Mouse (Mus musculus) ZHBTc4 (cell line): Measurements from ENCODE around the gene Scn10a.

Experiments
- DNase-seq: peaks from one replicate; pipeline ENCODE4 v3.0.0-alpha.2; 2011; ENCODE audit warnings: low read depth, low spot score

Scn10a gene

DNA sequence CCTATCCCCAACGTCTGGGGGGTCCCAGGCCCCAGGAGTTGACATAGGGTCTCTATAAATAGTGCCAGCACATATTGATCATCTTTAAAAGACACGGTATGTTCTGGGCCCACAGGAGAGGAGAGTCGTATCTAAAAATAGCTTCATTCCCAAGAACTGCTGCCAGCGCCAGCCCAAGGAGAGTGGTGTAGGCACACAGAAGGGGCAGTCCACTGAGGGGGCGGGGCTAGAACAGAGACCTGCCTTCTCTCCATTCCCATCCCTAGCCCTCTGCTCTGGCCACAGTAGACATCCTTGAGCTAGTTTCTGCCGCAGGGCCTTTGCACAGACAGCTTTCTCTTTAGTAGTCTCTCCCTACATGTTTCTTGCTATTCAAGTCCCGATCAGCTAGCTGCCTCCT is 144.8 kb downstream of the Scn10a start:
- no peak for DNase-seq

DNA sequence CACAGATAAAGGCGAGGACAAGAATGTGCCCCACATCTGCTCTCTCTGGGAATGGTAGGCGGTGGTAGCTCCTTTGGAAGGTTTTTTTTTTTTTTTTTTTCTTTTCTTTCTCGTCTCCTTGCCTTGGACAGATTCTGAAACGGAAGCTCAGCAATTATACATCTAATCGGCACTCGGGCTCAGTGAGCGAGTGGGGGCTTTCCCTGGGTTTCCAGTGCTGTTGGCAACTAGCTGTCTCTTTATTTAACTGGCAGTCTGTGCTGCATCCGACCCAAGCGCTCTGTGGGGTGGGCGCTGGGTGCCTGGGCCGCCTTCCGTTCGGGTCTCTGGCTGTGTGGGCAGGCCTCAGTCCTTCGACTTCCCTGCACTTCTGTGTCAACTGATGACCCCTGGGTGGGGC is 146.1 kb downstream of the Scn10a start:
- DNase-seq = no peak

DNA sequence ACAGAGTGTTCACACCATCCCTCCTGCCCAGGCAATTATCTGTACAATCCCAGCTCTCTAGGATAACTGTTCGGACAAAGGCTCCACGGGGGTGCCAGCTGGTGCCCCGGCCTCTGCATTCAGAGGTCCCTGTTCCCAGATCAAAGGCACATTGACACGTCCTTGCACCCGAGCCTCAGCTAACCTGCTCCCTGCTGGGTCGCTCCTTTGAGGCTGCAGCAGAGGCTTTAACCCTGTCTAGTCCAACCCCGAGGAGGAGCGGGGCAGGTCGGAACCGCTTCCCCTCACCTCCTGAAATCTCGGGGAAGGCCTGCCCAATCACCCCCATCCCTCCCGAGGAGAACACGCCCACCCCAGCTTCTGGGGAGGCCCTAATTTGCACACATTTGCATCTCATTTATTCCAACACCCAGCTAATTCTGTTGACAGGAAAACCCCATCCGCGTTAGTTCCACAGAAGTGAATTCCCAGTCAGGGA is 147.7 kb downstream of the Scn10a start:
- DNase-seq = peak; percentile 96

DNA sequence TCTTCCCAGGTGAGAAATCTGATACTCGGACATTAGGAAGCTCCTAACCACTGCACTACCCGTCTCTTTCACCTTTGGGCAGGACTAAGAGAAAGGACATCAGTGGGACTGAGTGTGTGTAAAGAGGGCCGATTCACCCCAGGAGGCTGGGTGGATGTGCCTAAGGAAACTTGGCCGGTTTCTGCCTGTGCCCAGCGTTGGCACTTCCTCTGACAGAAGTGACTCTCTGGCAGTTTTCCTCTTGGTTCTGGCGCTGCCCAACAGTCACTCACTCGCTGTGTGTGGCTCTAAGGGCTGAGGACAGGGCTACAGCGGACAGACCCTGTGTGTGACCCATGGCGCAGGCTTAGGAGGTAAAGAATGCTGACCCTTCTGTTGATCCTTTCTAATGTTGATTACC is 148.5 kb downstream of the Scn10a start:
- no peak for DNase-seq

DNA sequence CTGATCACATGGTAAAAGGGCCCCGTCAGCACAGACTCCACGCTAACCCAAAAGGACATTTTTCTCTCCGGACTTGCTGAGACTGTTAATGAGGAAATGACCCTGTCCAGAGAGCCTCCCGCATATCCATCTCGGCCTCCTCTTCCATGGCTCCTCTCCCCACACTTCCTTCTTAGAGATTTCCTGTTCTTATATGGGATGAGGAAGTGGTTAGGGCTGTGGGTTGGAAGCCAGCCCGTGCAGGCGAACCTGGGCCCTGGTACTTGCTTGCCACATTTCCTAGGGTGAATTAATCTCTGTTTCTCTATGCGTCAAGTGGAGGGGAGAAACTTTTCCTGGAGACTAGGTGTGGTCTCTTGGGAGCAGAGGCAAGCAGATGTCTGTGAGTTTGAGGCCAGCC is 150.4 kb downstream of the Scn10a start:
- no peak for DNase-seq

DNA sequence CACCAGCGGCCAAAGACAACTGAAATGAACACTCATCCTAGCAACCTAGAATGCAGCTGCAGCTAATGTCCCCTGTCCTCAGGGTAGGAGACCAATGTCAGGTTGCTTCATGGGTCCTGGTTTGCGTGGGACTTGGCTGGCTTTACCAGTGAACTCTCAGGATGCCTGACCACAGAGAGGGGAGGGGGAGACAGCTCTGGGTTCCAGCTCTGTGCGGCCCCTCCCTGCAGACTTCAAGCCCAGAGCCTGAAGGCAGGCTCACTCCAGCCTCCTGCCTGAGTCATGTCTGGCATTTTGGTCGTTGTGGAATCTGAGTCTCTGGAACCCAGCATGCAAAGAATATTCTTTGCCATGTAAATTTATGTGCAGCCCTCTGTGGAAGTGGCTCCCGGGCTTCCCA is 151.3 kb downstream of the Scn10a start:
- DNase-seq = no peak

DNA sequence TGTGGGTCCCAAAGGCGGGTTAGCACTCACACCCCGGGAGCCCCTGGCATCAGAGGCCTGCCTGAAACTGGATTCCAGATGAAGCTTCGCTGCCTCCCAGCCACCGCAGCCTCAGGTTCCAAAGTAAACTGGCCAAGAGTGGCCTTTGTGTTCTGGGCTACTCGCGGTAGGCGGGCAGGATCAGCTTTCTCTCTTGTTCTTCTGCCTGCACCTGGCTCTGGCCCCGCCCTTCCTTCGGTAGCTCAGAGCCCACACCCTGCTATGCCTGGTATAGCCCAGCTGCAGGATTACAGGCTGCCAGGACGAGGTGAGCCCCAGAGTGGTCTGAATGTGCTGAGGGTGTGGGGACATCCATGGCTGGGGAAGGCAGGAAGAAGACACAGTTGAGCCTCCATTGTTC is 152.9 kb downstream of the Scn10a start:
- peak; percentile 31 for DNase-seq

DNA sequence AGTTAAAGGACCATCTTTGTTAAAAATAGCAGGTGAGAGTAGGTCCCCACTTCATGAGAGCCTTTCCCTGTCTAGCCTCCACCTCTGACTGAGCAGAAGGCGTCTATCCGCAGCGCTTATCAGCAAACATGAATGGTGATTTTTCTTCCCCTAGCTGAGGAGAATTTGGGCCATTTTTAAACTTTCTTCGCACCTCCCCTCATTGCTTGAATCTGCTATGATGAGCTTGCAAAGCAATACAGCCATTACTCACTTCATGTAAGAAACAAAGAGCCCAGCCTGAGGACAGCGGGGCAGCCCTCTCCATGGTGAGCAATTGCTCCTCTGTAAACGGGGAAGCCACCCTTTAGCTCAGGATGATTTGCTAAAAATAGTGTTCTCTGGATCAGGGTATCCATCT is 154.3 kb downstream of the Scn10a start:
- no peak for DNase-seq

DNA sequence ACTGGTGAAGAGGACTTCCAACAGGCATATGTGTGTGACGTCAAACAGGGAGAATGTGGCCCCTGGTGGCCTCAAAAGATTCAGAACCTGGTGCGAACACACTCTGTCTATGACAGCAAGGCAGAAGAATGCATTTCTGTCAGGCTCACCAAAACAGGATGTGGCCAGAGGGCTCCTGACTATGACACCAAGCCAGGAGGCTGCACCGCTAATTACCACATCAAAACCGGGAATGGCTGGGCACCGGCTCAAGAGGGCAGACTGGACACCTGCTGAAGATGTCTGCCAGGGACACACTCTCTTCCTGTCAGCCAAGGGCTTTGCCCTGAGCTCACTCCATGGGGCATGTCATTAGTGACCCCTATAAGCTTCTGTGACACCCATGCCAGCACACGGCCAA is 155.5 kb downstream of the Scn10a start:
- no peak for DNase-seq

DNA sequence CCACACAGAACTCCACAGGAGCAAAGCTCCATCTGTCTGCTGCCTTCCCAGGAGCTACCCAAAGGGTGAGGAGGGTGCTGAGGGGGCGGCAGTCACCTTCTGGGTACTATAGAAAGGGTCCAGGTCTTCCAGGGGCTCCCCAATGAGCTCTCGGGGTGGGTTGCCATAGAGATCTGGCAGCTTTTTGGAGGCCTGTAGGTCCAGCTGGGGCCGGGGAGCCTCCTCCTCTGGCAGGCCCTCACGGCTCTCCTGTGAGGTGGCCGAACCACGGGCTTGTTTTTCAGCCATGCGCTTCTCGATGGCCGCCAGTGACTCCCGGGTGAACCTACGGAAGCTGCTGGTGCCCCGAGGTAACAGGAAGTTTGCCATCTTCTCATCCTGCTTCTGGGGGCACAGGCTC is 156.9 kb downstream of the Scn10a start:
- DNase-seq = no peak

DNA sequence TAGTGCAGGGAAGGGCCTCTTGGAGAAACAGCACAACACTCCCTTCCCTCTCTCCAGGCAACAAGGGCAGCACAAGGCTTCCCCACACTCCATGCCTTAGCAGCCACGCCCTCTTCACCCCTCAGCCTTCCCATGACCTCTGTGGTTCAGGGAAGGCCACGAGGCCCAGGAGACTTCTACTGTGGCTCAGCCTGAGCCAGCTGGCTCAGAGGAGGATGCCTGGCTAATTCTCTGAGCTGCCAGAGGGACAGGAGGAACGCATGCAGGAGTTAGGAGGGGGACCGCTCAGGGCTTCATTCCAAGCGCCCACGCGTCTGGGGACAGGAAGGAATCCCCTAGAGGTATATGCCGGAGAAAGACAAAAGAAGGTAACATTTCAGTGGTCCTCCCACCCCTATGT is 157.4 kb downstream of the Scn10a start:
- peak; percentile 32 for DNase-seq

DNA sequence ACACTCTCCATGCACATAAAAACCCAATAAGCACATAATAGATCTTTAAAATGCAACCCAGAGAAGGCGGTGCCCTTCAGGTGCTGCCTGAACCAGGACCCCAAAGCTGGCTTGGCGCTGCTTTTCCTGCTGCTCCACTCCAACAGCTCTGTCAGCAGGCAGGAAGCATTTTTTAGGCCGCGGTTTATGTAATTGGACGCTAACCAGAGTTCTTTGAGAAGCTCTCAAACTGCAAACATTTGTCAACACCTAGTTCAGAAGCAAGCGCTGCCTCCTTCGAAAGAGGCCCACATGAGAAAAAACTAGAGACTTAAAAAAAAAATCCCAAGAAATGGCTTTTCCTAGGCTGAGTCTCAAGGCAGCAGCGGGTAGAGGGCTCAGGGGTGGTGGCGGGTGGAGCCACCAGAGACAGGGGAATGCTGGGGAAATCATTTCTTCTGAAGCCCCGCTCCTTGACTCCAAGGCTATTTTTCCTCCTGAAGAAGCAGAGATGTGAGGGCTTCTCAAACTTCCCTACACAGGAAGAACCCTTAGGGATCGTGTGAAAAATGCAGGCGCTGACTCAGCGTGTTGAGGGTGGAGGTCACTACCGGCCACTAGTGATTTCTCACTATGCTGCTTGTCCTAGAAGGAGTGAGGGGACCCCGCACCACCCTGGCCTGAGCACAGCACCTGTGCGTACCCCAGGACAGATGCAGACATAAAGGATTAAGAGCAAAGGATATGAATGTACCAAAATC is 159.4 kb downstream of the Scn10a start:
- no peak for DNase-seq
